Mouse (Mus musculus) natural killer cell, adult 2 months (primary cell): Measurements from ENCODE around the gene Fam122c.

ENCODE experiments used
- DNase-seq, 2 experiments: peaks; one replicate each; pipeline ENCODE4 v3.0.0; 2022; ENCODE audit warnings: low spot score in 2 of 2

Gene Fam122c

GRCm38 (mm10) chrX:53370366-53370740 is 97.1 kb downstream of the Fam122c start, which contains the start of gene Mospd1:
TSS of gene Mospd1 (minus strand) at chrX:53370502.
- peak; percentile 75 to 86 for DNase-seq
